Mouse (Mus musculus) megakaryocyte progenitor cell, adult 5-6 weeks (primary cell): ENCODE data around the gene Dner. TPM values are rescaled to one million over a fixed set of nuclear protein-coding genes. Genes with fewer than 3 reads are reported as not detected.

Source experiments
- ATAC-seq: replicated peaks from 2 replicates; pipeline ENCODE4 v1.8.0; 2016; ENCODE audit warnings: mild to moderate bottlenecking, moderate TSS enrichment, inconsistent platforms; ENCODE audit not compliant: poor library complexity
- total RNA-seq, 2 experiments: library from RNA; stranded (forward) in 1 of 2; stranded (reverse) in 1 of 2; fragments of 157-497, 149-512 nt in 1 of 2; fragments of 200-1000 nt in 1 of 2; gene quantifications; 2 replicates each; pipeline versions ENCODE4 v1.2.3 to v1.2.4; 2015 to 2017

Dner gene
- total RNA-seq, 2 experiments from 2014 or later, result 0.12 TPM; not detected in 1

- ATAC-seq, result no peak
These were observed 231.9 kb downstream of the Dner start for GRCm38 (mm10) chr1:84463976-84464662.

GRCm38 (mm10) chr1:84449566-84450278 is 246.3 kb downstream of the Dner start:
- ATAC-seq, result no peak

GRCm38 (mm10) chr1:84443640-84444039 is 252.4 kb downstream of the Dner start:
- no peak for ATAC-seq

DNA sequence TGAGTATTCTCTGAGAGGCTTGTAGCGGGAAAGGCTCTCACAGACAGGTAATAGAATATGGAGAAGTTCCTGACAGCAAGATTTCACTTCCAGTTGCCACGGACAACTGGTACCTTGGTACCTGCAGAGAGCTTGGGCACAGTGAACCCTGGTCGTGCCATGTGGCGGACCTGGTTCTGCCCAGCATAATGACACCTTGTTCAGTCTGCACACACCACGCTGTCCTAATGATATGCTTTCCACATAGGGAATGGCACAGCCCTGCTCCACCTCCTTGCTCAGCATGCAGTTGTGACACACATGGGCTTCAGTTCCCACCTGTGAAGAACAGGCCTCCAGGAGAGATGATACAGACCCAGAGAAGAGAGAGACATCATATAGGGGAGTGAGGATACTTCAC is 253.0 kb downstream of the Dner start:
- no peak for ATAC-seq

- no peak for ATAC-seq
These were observed 254.6 kb downstream of the Dner start for GRCm38 (mm10) chr1:84441419-84441818.

DNA sequence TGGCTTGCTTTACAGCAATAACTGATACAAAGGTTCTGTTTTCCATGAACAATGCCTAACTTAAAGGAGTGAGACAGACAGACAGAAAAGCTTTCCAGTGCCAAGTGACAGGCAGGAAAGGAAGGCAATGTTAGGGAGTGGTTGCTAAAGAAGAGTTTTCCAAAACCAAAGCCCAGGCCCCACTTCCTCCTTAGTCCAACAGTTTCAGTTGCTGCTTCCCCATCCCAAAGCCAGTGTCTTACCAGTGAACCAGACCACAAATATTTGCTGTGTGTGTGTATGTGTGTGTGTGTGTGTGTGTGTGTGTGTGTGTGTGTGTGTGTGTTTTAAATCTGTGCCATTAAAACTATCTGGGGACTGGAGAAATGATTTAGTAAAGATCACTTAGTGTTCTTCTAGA is 258.5 kb downstream of the Dner start:
- ATAC-seq, result peak; percentile 92

GRCm38 (mm10) chr1:84436281-84436680 is 259.7 kb downstream of the Dner start:
- no peak for ATAC-seq

GRCm38 (mm10) chr1:84433291-84433980 is 262.6 kb downstream of the Dner start:
- no peak for ATAC-seq

GRCm38 (mm10) chr1:84432311-84432710 is 263.7 kb downstream of the Dner start:
- no peak for ATAC-seq

DNA sequence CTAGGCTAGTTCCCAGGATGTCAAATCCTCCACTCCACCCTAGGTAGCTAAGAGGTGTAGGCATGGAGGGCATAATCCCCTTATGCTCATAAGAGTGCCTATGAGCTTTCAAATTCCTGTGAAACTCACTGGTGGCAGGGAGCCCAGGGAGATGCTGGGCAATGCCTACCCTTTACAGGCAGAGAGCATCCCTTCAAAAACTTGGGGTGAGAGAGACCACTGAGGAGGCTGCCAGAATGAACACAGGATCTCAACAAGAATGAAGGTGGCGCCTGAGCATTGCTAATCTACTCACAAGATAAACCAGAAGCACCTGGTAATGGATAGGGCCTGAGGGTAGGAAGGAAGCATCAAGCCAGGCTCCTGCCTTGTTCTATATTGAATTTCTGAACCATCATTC is 267.7 kb downstream of the Dner start:
- no peak for ATAC-seq

DNA sequence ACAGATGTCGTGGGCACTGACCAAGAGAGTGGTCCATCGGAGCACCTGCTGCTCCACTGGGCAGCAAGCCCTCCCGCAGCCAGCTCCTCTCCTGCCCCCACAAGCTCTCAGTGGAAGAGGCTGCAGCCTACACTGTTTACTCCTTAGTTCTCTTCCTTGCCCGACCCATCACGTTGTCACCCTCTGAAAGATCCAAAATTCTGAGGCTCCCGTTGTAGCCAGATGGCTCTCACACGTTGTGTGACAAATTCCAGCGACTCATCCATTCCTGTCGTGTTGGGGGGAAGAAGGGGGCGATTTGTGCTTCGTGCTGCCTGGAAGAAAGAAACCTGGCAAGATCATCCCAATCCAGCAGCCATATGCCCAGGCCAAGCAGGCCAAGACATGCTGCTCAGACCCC is 268.3 kb downstream of the Dner start:
- ATAC-seq, result no peak

- peak; percentile 82 for ATAC-seq
These were observed 269.3 kb downstream of the Dner start for GRCm38 (mm10) chr1:84426679-84427078.

DNA sequence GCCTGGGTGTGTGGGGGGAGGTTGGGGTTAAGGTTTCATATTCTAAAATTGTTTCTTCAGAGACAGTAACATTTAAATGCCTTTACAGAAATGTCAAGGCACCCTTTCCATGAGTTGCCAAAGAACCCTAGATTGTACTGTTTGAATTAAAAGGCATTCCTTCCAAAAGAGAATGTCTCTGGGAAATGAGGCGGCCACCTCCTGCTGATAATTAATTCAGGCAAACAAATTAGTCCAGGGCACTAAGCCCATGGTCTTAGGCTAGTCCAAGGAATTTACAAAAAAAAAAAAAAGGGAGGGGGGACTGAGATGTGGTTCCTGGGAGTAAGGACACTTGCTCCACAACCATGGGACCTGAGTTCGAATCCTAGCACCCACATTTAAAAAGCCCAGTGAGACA is 273.1 kb downstream of the Dner start:
- no peak for ATAC-seq

DNA sequence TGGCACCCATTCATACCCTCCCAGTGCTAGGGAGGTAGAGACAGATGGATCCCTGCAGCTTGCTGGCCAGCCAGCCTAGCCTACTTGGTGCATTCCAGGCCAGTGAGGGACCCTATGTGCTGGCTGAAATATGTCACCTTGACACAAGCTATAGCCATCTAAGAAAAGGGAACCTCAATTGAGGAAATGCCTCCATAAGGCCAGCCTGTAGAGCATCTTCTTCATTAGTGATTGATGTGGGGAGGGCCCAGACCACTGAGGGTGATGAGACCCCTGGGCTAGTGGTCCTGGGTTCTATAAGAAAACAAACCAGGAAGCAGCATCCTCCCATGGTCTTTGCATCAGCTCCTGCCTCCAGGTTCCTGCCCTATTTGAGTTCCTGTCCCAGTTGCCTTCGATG is 274.2 kb downstream of the Dner start:
- ATAC-seq, result 0 out of 2 replicates have a peak, but pooled peaks have one; percentile 29

- ATAC-seq, result no peak
These were observed 276.6 kb downstream of the Dner start for GRCm38 (mm10) chr1:84419416-84419815.

DNA sequence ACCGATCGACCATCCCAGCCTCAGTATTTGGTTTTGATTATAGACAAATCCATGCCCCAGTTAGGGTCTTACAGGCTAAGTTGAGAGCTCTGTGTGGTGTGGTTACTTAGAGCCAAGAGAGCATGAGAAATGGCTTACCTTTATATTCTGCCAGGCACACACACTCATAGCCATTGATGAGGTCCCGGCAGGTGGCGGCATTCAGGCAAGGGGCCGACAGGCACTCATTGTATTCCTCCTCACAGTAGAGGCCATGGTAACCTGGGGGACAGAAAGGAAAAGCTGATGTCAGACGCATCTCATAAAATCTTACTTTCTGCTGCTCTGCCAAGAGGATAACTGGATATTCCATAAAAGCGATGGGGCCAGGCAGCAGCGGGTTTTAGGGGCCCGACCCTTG is 277.5 kb downstream of the Dner start:
- ATAC-seq, result no peak

DNA sequence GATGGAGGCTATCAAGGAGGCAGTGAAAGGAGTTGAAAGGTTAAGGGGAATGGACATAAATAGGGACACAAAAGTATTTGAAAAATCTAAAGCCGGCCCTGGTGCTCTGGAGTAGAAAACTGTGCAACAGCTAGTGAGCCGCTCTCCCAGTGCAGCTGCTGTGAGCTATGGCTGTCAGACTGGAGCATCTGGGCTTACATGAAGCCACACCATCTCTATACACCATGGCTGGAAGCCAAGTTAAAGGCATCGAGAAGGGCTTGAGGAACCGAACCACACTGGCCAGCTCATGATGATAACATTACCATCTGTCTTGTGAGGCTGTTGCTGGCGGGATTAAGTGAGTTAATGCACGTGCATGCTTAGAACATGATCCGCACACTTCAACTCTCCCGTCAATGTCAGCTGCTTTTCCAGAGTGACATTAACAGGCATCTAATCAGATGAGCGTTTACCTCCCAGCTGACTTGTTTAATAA is 278.2 kb downstream of the Dner start:
- no peak for ATAC-seq

- no peak for ATAC-seq
These were observed 278.7 kb downstream of the Dner start for GRCm38 (mm10) chr1:84417276-84417675.

DNA sequence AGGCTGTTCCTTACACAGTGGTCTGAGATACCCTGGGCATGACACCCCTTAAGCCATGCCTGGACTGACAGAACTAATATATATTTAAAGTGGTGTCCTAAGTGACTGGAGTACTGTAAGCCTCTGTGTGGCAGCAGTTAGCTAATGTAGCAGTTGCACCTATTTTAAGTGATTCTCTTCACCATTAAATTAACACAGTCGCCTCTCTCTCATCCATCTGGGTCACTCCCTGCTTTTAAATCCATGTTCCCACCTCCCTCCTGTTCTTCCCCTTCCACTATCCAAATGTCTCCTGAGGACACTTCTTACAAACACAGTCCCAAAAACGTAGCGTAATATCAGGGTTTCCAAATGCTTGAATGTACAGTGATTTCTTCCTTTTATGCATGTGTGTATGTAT is 281.6 kb downstream of the Dner start:
- no peak for ATAC-seq

DNA sequence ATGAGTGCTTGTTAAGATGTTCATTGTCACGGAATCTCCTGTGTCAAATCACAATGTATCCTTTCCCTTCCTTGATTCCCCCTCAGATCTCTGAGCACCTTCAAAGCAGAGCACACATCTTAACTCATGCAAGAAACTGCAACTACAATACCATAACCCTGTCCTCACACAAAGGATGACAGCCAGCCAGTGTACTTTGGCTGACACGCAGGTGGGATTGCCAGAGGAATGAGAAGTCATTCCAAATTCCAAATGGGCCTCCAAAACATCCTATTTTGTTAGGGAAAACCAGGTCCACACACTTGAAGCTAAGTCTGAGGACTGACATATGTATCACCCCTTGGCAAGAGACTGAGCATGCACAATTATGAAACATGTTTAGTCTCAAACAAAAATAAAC is 286.5 kb downstream of the Dner start:
- ATAC-seq, result no peak

- ATAC-seq, result no peak
These were observed 287.1 kb downstream of the Dner start for GRCm38 (mm10) chr1:84408873-84409272.

GRCm38 (mm10) chr1:84406891-84407290 is 289.1 kb downstream of the Dner start:
- peak; percentile 100 for ATAC-seq
